Comparison of ENCODE assay signal across 9 mouse cellular contexts in the genomic region with DNA sequence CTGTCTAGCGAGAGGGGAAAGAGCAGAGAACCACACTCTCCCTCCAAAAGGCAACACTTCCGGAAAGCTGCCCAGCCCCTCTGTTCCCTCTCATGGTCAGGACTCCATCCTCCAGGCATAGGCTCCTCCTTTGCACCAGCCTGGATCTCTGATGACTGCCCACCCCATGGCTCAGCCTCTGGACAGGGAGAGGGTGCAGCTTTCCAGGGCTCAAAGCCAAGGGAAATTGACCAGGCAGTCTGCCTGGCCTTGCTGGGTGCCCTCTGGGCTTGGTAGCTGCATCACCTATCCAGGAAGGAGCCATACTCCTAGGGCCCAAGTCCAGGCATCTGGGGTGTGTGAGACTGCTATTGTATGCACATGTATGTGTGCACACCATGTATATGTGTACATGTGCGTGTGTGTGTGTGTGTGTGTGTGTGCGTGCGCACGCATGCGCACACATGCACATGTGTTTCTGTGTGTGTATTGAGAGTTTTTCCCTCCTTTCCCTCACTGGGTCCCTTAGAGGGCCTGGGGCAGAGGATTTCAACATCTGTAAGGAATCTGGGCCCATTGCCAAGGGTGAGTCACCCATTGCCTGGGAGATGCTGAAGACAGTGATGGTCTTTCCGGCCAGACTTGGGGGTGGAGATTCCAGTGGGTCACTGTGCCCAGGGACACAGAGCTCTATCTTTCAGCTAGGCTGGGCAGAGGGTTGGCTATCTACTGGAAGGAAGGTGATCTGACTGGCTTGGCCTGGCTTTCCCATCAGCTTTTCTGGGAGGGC. TPM values are rescaled to one million over a fixed set of nuclear protein-coding genes. Genes with fewer than 3 reads are reported as not detected.
DNase-seq lines count a peak whose midpoint lies in the region; ATAC-seq and TF ChIP-seq lines count a peak whose summit lies in the region.
"Had no signal": no experiment of that assay in that cellular context is flagged by ENCODE, and none has a peak within 500 bp of the region (broad histone marks: within the 10 kb centered on the region; RNA-seq: fewer than 3 reads in every experiment).

No protein-coding gene starts in this region.

- no peak overlapping the region for H3K27ac ChIP-seq in neural tube, embryonic 11.5 days (ENCODE audit: low read depth, low read length)
- H3K27ac ChIP-seq in heart, adult 2 months = no peak overlapping the region
- H3K27ac ChIP-seq in kidney, postnatal 0 days = no peak overlapping the region
- H3K27ac ChIP-seq in neural tube, embryonic 15.5 days (replicated peaks) = peak overlapping the region; percentile 25
- H3K27ac ChIP-seq in forebrain, embryonic 10.5 days = no peak overlapping the region

- H3K79me2 ChIP-seq in heart, adult 2 months (replicated peaks; ENCODE audit: control insufficient read depth, insufficient read depth, low read length) = no peaks in the 10 kb centered on the region

- no peak overlapping the region for H3K4me3 ChIP-seq in neural tube, embryonic 11.5 days (ENCODE audit: low read depth, low read length)
- H3K4me3 ChIP-seq in heart, adult 2 months = no peak overlapping the region
- H3K4me3 ChIP-seq in kidney, postnatal 0 days (replicated peaks; ENCODE audit: low read depth, low read length) = no peak overlapping the region
- no peak overlapping the region for H3K4me3 ChIP-seq in neural tube, embryonic 15.5 days (replicated peaks)
- no peak overlapping the region for H3K4me3 ChIP-seq in forebrain, embryonic 10.5 days

- no peak for TF ChIP-seq POLR2A in heart, adult 2 months (IDR thresholded peaks at IDR 0.05; ENCODE audit: insufficient read depth, low read depth, low read length)

- intact Hi-C loops in heart, adult 2 months (cut with DNase I) = no loop called here

- H3K9ac ChIP-seq in neural tube, embryonic 11.5 days (ENCODE audit: low read length) = no peak overlapping the region
- H3K9ac ChIP-seq in heart, adult 2 months (ENCODE audit: low read depth, low read length) = no peak overlapping the region
- H3K9ac ChIP-seq in kidney, postnatal 0 days (ENCODE audit: low read depth, low read length) = no peak overlapping the region
- H3K9ac ChIP-seq in neural tube, embryonic 15.5 days (replicated peaks) = no peak overlapping the region

- TF ChIP-seq CTCF in heart, adult 2 months (IDR thresholded peaks at IDR 0.05) = no peak
- no peak for TF ChIP-seq CTCF in kidney, postnatal 0 days (IDR thresholded peaks at IDR 0.05; ENCODE audit: low read depth)

- no peaks in the 10 kb centered on the region for H3K9me3 ChIP-seq in neural tube, embryonic 11.5 days (ENCODE audit: control insufficient read depth, low read length)
- no peaks in the 10 kb centered on the region for H3K9me3 ChIP-seq in kidney, postnatal 0 days (replicated peaks; ENCODE audit: low read length)
- H3K9me3 ChIP-seq in neural tube, embryonic 15.5 days (replicated peaks) = no peaks in the 10 kb centered on the region
- H3K9me3 ChIP-seq in forebrain, embryonic 10.5 days = no peaks in the 10 kb centered on the region
- H3K9me3 ChIP-seq: G1E had no signal

- whole genome bisulfite sequencing in neural tube, embryonic 11.5 days = 86% methylated on average over 8 of the region's 8 CpGs
- WGBS in heart, adult 2 months = 62% methylated on average over 8 of the region's 8 CpGs
- WGBS in kidney, postnatal 0 days = 79% methylated on average over 8 of the region's 8 CpGs
- 86% methylated on average over 8 of the region's 8 CpGs for WGBS in neural tube, embryonic 15.5 days
- WGBS in forebrain, embryonic 10.5 days = 89% methylated on average over 8 of the region's 8 CpGs

- no peak for ATAC-seq in neural tube, embryonic 11.5 days (ENCODE audit: insufficient read depth, low FRiP score, low TSS enrichment)
- ATAC-seq in kidney, postnatal 0 days (replicated peaks; ENCODE audit: low FRiP score, low read depth) = peak; percentile 25; the same call in 1 of the 2 replicates
- ATAC-seq in neural tube, embryonic 15.5 days (ENCODE audit: low FRiP score) = no peak

- H3K36me3 ChIP-seq in neural tube, embryonic 11.5 days (ENCODE audit: control insufficient read depth, insufficient read depth, low read length) = no peaks in the 10 kb centered on the region
- H3K36me3 ChIP-seq in heart, adult 2 months (ENCODE audit: control insufficient read depth, insufficient read depth, low read length) = no peaks in the 10 kb centered on the region
- no peaks in the 10 kb centered on the region for H3K36me3 ChIP-seq in kidney, postnatal 0 days (ENCODE audit: insufficient read depth, low read length)
- no peaks in the 10 kb centered on the region for H3K36me3 ChIP-seq in neural tube, embryonic 15.5 days
- H3K36me3 ChIP-seq in forebrain, embryonic 10.5 days (replicated peaks) = no peaks in the 10 kb centered on the region
- H3K36me3 ChIP-seq: G1E had no signal

- no peak overlapping the region for H3K4me2 ChIP-seq in neural tube, embryonic 11.5 days (ENCODE audit: low read depth)
- no peak overlapping the region for H3K4me2 ChIP-seq in kidney, postnatal 0 days (ENCODE audit: low read length)
- no peak overlapping the region for H3K4me2 ChIP-seq in neural tube, embryonic 15.5 days

- peaks cover 13% of the 10 kb centered on the region for H3K4me1 ChIP-seq in neural tube, embryonic 11.5 days (ENCODE audit: control insufficient read depth, insufficient read depth, low read length)
- H3K4me1 ChIP-seq in heart, adult 2 months (ENCODE audit: control insufficient read depth, insufficient read depth, low read length) = peaks cover 5% of the 10 kb centered on the region
- H3K4me1 ChIP-seq in kidney, postnatal 0 days (replicated peaks; ENCODE audit: insufficient read depth, low read length) = peaks cover 3% of the 10 kb centered on the region; the same call in 1 of the 2 replicates
- H3K4me1 ChIP-seq in neural tube, embryonic 15.5 days = peaks cover 64% of the 10 kb centered on the region
- peaks cover 50% of the 10 kb centered on the region for H3K4me1 ChIP-seq in forebrain, embryonic 10.5 days

- H3K27me3 ChIP-seq in neural tube, embryonic 11.5 days (ENCODE audit: control insufficient read depth, insufficient read depth, low read length) = no peaks in the 10 kb centered on the region
- no peaks in the 10 kb centered on the region for H3K27me3 ChIP-seq in heart, adult 2 months (ENCODE audit: control insufficient read depth, insufficient read depth, low read length)
- 0 out of 2 replicates have a peak, but pooled peaks cover 3% of the 10 kb centered on the region for H3K27me3 ChIP-seq in kidney, postnatal 0 days (ENCODE audit: insufficient read depth, low read length)
- H3K27me3 ChIP-seq in neural tube, embryonic 15.5 days (replicated peaks) = no peaks in the 10 kb centered on the region
- H3K27me3 ChIP-seq in forebrain, embryonic 10.5 days (ENCODE audit: poor library complexity, severe bottlenecking) = peaks cover 60% of the 10 kb centered on the region

- TF ChIP-seq EP300 in heart, adult 2 months (IDR thresholded peaks at IDR 0.05; ENCODE audit: insufficient read depth, low read depth, low read length) = no peak

- peak; percentile 38 for DNase-seq in neural tube, embryonic 11.5 days (ENCODE audit: low spot score)
- DNase-seq in neural tube, embryonic 10.5 days (ENCODE audit: extremely low spot score, low spot score) = no peak
- peak; percentile 70 to 76 for DNase-seq in heart, adult 2 months
- peak; percentile 82 for DNase-seq in kidney, postnatal 0 days (ENCODE audit: low spot score)
- no peak for DNase-seq in forebrain, embryonic 10.5 days (ENCODE audit: extremely low spot score, low spot score)
- no peak for DNase-seq in cerebellum, adult 9-10 months
- DNase-seq in c-Kit-positive CD71-positive TER-119-positive erythroid progenitor cells, embryonic 14.5 days (ENCODE audit: low spot score) = no peak

RNA-seq across cellular contexts. Expression of a gene that starts 2.6 kb away (rescaled TPM):
- polyA plus RNA-seq in neural tube, embryonic 11.5 days (2014; fragmentation: Nextera tagmentation; extraction: Ambion mirVana) = 3.7 and 5.2 TPM in 2 replicates
- total RNA-seq in heart, adult 2 months (2021) = 1 to 10 TPM; 5.0 to 5.5 TPM
- 7.2 and 8.4 TPM in 2 replicates for polyA plus RNA-seq in heart, adult 2 months (2012; rRNA removed)
- polyA plus RNA-seq in kidney, postnatal 0 days (2015; fragmentation: Nextera tagmentation; extraction: Ambion mirVana) = 38.6 TPM in 2 replicates
- 24.5 and 25.8 TPM in 2 replicates for polyA plus RNA-seq in neural tube, embryonic 15.5 days (2015; fragmentation: Nextera tagmentation; extraction: Ambion mirVana)
- polyA plus RNA-seq in forebrain, embryonic 10.5 days (2016; fragmentation: Nextera tagmentation; extraction: Ambion mirVana) = 2.3 and 2.4 TPM in 2 replicates
- total RNA-seq: G1E had no signal
- polyA plus RNA-seq: G1E had no signal

RNA-seq across cellular contexts. Expression of a gene that starts 52.1 kb away (rescaled TPM):
- polyA plus RNA-seq in neural tube, embryonic 11.5 days (2014; fragmentation: Nextera tagmentation; extraction: Ambion mirVana) = 73.5 and 75.0 TPM in 2 replicates
- total RNA-seq in heart, adult 2 months (2021) = 10 to 100 TPM; 31.4 to 38.0 TPM
- 59.3 and 63.7 TPM in 2 replicates for polyA plus RNA-seq in heart, adult 2 months (2012; rRNA removed)
- 73.6 and 77.6 TPM in 2 replicates for polyA plus RNA-seq in kidney, postnatal 0 days (2015; fragmentation: Nextera tagmentation; extraction: Ambion mirVana)
- 65.6 and 69.7 TPM in 2 replicates for polyA plus RNA-seq in neural tube, embryonic 15.5 days (2015; fragmentation: Nextera tagmentation; extraction: Ambion mirVana)
- polyA plus RNA-seq in forebrain, embryonic 10.5 days (2016; fragmentation: Nextera tagmentation; extraction: Ambion mirVana) = 69.8 and 70.4 TPM in 2 replicates

Comparison
In these comparisons a context has a peak if more than half of its experiments do, and no peak if none do; other contexts are left out.
1. DNase-seq: peak in neural tube, embryonic 11.5 days (single experiment), heart, adult 2 months (2 of 2) and kidney, postnatal 0 days (single experiment); none in neural tube, embryonic 10.5 days (single experiment), forebrain, embryonic 10.5 days (single experiment), cerebellum, adult 9-10 months (single experiment) and c-Kit-positive CD71-positive TER-119-positive erythroid progenitor cells, embryonic 14.5 days (single experiment).